Mouse (Mus musculus) heart, embryonic 16.5 days (tissue): ENCODE results near the gene Syce3. TPM values are rescaled to one million over a fixed set of nuclear protein-coding genes. Genes with fewer than 3 reads are reported as not detected.

Source experiments
- ATAC-seq: fragments of 200-750 bp; cut with Nextera tagmentation; replicated peaks from 2 replicates; pipeline ENCODE4 v1.8.0; 2017; ENCODE audit warnings: moderate number of reproducible peaks; ENCODE audit not compliant: insufficient read depth, low FRiP score; ENCODE audit errors: extremely low read depth
- H3K27ac ChIP-seq: fragments of 300-500 bp; sonication (generic); 2 replicates; pipeline ENCODE4 v1.5.1; 2014; ENCODE audit warnings: mild to moderate bottlenecking, low read length, control low read depth, moderate library complexity
- H3K27me3 ChIP-seq: fragments of 300-500 bp; sonication (generic); 2 replicates; pipeline ENCODE4 v1.6.1; 2014; ENCODE audit warnings: low read length, mixed read lengths; ENCODE audit not compliant: control insufficient read depth, insufficient read depth
- H3K36me3 ChIP-seq: fragments of 300-500 bp; sonication (generic); 2 replicates; pipeline ENCODE4 v1.6.1; 2014; ENCODE audit not compliant: control insufficient read depth, insufficient read depth
- H3K4me1 ChIP-seq: fragments of 300-500 bp; sonication (generic); 2 replicates; pipeline ENCODE4 v1.6.1; 2014; ENCODE audit warnings: low read length, mixed read lengths; ENCODE audit not compliant: control insufficient read depth, insufficient read depth
- H3K4me2 ChIP-seq: fragments of 300-500 bp; sonication (generic); 2 replicates; pipeline ENCODE4 v1.6.1; 2014; ENCODE audit warnings: low read depth, mild to moderate bottlenecking, control low read depth, low read length
- H3K4me3 ChIP-seq: fragments of 300-500 bp; sonication (generic); 2 replicates; pipeline ENCODE4 v1.5.1; 2014; ENCODE audit warnings: mild to moderate bottlenecking, control low read depth, low read length
- H3K9ac ChIP-seq: fragments of 300-500 bp; sonication (generic); 2 replicates; pipeline ENCODE4 v1.6.1; 2014; ENCODE audit warnings: low read length, control low read depth
- H3K9me3 ChIP-seq: fragments of 300-500 bp; sonication (generic); replicated peaks from 2 replicates; pipeline ENCODE4 v1.6.1; 2016; ENCODE audit warnings: low read length; ENCODE audit not compliant: control insufficient read depth
- WGBS: fragments of 180-500 bp; shearing (Covaris S2); extraction: QIAGEN DNeasy Blood & Tissue Kit; methylation state at CpG from one replicate; pipeline ENCODE4 v1.1.7; 2014; 5-methylcytosine and 5-hydroxymethylcytosine counted together
- polyA plus RNA-seq: library from polyadenylated mRNA; unstranded; fragments of >200 nt; fragmentation: Nextera tagmentation; extraction: Ambion mirVana; gene quantifications from 2 replicates; pipeline ENCODE4 v1.2.1, GENCODE M21; 2015

Syce3 gene
- polyA plus RNA-seq, 1 experiment from 2014 or later, result not detected

GRCm38 (mm10) chr15:89372068-89372467 is 38.2 kb downstream of the Syce3 start:
- H3K4me1 ChIP-seq, result peaks cover 13% of the 10 kb centered on the region
- no peak overlapping the region for H3K9ac ChIP-seq
- no peaks in the 10 kb centered on the region for H3K9me3 ChIP-seq
- H3K27me3 ChIP-seq, result peaks cover 11% of the 10 kb centered on the region
- 88% methylated on average over 13 of the region's 13 CpGs for WGBS
- no peak overlapping the region for H3K4me2 ChIP-seq
- no peak for ATAC-seq
- H3K4me3 ChIP-seq, result no peak overlapping the region
- no peak overlapping the region for H3K27ac ChIP-seq
- peaks cover 52% of the 10 kb centered on the region for H3K36me3 ChIP-seq

DNA sequence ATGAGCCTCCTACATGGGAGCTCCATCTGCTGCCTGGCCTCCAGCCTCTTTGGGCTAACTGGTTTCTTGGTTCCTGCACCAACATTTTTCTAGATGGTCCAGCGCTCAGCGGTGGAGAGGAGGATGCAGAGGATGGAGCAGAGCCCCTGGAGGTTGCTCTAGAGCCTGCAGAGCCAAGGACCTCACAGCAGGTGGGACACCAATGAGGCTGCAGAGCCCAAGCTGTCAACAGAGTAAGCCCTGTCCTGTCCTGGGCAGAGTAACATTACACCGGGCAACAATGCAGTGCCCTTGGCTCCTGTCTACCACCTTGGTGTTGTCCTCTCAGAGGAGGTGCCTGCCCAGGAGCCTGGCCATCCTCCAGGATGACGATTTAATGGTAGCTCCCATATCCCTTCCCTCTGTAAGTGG is 45.2 kb downstream of the Syce3 start:
- H3K36me3 ChIP-seq, result peaks cover 86% of the 10 kb centered on the region
- H3K27ac ChIP-seq, result no peak overlapping the region
- no peak overlapping the region for H3K4me2 ChIP-seq
- H3K9ac ChIP-seq, result no peak overlapping the region
- H3K27me3 ChIP-seq, result no peaks in the 10 kb centered on the region
- no peak for ATAC-seq
- 86% methylated on average over 4 of the region's 4 CpGs for WGBS
- no peak overlapping the region for H3K4me3 ChIP-seq
- no peaks in the 10 kb centered on the region for H3K4me1 ChIP-seq
- H3K9me3 ChIP-seq, result no peaks in the 10 kb centered on the region

GRCm38 (mm10) chr15:89363051-89363450 is 47.3 kb downstream of the Syce3 start:
- H3K27me3 ChIP-seq, result no peaks in the 10 kb centered on the region
- H3K4me1 ChIP-seq, result peaks cover 5% of the 10 kb centered on the region
- no peaks in the 10 kb centered on the region for H3K9me3 ChIP-seq
- no peak overlapping the region for H3K27ac ChIP-seq
- H3K4me3 ChIP-seq, result no peak overlapping the region
- no peak for ATAC-seq
- no peak overlapping the region for H3K4me2 ChIP-seq
- H3K9ac ChIP-seq, result no peak overlapping the region
- H3K36me3 ChIP-seq, result peaks cover 69% of the 10 kb centered on the region
- 75% methylated on average over 7 of the region's 7 CpGs for WGBS

- Histone ChIP-seq H3K9me3 (no peaks in the 10 kb centered on the region), H3K4me3 (no peak overlapping the region), H3K27me3 (no peaks in the 10 kb centered on the region), H3K27ac (no peak overlapping the region), H3K36me3 (peaks cover 30% of the 10 kb centered on the region), H3K9ac (no peak overlapping the region), H3K4me2 (no peak overlapping the region), H3K4me1 (peaks cover 28% of the 10 kb centered on the region)
- ATAC-seq, result no peak
- WGBS, result 67% methylated on average over 3 of the region's 3 CpGs
These were observed 51.5 kb downstream of the Syce3 start for GRCm38 (mm10) chr15:89358784-89359183.

DNA sequence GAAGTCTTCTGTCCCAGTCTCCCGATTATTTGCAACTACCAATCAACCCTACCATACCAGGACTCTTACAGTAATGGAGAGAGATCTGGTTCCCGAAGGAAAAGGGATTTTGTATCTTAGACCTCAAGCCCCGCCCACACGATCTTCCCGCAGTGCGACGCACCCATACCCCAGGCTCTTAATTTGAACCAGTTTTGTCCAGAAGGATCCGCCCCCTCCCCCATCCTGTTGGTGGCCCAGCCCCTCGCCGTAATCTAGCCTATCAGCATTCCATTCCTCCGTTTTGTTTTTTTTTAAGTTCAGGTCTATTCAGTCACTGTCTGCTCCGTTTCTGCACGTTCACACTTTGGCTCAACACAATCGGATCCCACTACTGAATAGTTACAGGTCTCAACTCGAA is 53.9 kb downstream of the Syce3 start:
- Histone ChIP-seq H3K4me3 (peak overlapping the region; percentile 94), H3K4me1 (peaks cover 28% of the 10 kb centered on the region), H3K4me2 (peak overlapping the region; percentile 87), H3K9me3 (no peaks in the 10 kb centered on the region), H3K9ac (peak overlapping the region; percentile 96), H3K36me3 (peaks cover 33% of the 10 kb centered on the region), H3K27ac (peak overlapping the region; percentile 87), H3K27me3 (no peaks in the 10 kb centered on the region)
- ATAC-seq, result peak; percentile 44; the same call in 1 of the 2 replicates
- under 1% methylated on average over 15 of the region's 15 CpGs for WGBS

DNA sequence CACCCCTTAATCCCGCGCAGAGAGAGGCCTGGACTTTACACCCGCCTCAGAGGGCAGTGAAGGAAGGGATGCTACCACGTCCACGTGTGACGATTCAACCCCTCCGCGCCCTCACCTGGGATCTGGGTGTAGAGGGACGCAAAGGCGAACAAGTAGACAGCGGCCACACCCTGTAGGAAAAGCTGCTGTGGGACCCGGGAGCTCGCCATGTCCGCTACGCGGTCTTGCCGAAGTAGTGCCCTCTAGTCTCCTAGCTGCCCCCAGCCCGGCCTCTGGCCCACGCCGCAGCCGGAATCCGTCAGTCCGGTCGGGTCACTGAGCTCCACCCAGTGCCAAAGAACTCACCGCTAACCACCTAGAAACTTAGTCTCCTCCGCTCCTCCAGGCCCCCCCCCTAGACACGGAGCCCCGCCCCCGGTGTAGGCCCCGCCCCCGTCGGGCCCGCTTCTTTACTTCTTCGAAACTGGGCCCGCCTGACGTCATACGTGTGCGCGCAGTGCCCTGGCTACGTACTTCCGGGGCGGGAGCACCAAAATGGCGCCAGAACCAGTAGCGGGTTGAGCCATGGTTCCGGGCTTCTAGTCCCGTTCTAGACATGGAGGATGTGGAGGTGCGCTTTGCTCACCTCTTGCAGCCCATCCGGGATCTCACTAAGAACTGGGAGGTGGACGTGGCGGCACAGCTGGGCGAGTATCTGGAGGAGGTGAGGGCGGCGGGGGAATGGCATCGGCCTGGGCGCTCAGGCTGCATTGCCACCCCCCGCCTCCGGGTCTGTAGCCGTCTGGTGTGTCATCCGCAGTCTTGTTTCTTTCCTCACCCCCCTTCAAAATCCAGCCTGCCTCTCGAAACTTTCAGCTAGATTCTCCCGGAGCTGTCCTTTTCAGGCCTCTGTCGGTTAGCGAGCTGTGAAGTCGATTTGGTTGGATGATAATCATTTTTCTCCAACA is 54.8 kb downstream of the Syce3 start, which contains the start of the genes Lmf2 and Ncaph2:
Gene Lmf2 (minus strand): TSS at position 419 of the 947 bp plus-strand sequence.
Gene Ncaph2 (plus strand): TSS at position 479 of the 947 bp plus-strand sequence.
- peaks cover 28% of the 10 kb centered on the region for H3K4me1 ChIP-seq
- peak within 1 kb of the TSS; percentile 92 for H3K4me2 ChIP-seq
- peak within 1 kb of the TSS; percentile 87 for H3K27ac ChIP-seq
- WGBS, result under 1% methylated on average over 64 of the region's 64 CpGs
- peak; percentile 91 for ATAC-seq
- peaks cover 34% of the 10 kb centered on the region for H3K36me3 ChIP-seq
- peak within 1 kb of the TSS; percentile 96 for H3K9ac ChIP-seq
- peak within 1 kb of the TSS; percentile 94 for H3K4me3 ChIP-seq
- H3K27me3 ChIP-seq, result no peaks in the 10 kb centered on the region
- no peaks in the 10 kb centered on the region for H3K9me3 ChIP-seq

DNA sequence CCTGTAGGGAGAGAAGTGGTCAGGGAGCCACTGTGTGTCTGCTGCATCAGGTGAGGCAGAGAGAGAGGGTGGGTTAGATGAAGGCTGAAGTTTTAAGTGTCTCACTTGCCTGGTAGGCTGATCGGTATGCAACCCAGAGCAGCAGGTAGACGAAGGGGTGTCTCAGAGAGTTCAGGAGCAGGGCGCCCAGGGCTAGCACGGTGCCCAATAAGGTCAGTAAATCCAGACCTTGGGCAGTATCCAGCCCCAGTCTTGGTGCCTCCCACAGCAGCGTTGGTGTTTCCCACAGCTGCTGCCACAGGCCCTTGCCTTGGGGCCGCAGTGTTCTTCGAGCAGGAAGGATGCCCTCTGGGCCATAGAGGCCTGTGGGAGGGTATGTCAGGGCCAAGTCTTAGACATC is 55.8 kb downstream of the Syce3 start:
- ATAC-seq, result no peak
- Histone ChIP-seq H3K36me3 (peaks cover 35% of the 10 kb centered on the region), H3K4me1 (peaks cover 28% of the 10 kb centered on the region), H3K9ac (peak overlapping the region; percentile 96), H3K4me3 (peak overlapping the region; percentile 94), H3K27ac (no peak overlapping the region), H3K9me3 (no peaks in the 10 kb centered on the region), H3K27me3 (no peaks in the 10 kb centered on the region), H3K4me2 (peak overlapping the region; percentile 92)
- 73% methylated on average over 7 of the region's 7 CpGs for WGBS

DNA sequence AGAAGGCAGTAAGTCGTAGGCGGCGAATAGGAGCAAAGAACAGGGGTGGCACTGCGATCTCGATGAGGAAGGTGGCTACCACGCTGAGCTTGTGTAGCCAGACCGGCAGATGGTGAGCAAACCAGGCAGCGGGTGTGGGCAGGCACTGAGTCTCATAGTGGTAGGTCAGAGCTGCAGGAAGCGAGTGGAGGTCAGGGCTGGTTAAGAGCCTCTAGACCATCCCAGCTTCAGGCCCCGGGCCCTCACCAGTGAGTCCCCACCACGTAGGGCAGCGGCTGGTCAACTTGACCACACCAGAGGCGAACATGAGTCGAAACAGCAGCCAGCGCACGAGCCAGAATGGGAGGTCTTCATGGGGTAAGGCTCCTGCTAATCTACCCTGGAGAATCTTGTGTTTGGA is 56.5 kb downstream of the Syce3 start:
- Histone ChIP-seq H3K36me3 (peaks cover 35% of the 10 kb centered on the region), H3K27ac (no peak overlapping the region), H3K4me3 (no peak overlapping the region), H3K9me3 (no peaks in the 10 kb centered on the region), H3K9ac (no peak overlapping the region; the same call in 1 of the 2 replicates), H3K4me1 (peaks cover 27% of the 10 kb centered on the region), H3K27me3 (no peaks in the 10 kb centered on the region), H3K4me2 (no peak overlapping the region; the same call in 1 of the 2 replicates)
- ATAC-seq, result no peak
- WGBS, result 92% methylated on average over 16 of the region's 16 CpGs

DNA sequence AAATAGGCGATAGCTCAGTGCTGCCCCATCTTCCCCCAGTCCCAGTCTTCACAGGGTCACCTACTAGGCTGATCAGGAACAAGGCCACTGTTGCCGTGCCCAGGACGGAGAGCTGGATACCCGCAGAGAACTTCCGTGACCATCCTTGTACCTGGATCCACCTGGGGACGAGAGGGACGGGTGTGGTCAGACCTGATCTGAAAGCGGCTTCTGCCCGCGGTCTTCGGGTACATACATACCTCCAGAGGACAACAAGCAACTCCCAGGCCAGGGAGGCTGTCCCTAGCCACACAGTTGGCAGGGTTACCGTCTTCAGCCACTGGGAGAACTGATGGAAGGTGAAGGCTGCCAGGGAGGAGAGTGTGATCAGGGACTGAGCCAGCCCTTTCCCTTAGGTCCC is 57.5 kb downstream of the Syce3 start:
- H3K9me3 ChIP-seq, result no peaks in the 10 kb centered on the region
- no peak overlapping the region for H3K9ac ChIP-seq
- WGBS, result 93% methylated on average over 12 of the region's 12 CpGs
- peaks cover 22% of the 10 kb centered on the region for H3K4me1 ChIP-seq
- ATAC-seq, result no peak
- no peak overlapping the region for H3K27ac ChIP-seq
- H3K4me2 ChIP-seq, result no peak overlapping the region
- H3K4me3 ChIP-seq, result no peak overlapping the region
- peaks cover 33% of the 10 kb centered on the region for H3K36me3 ChIP-seq
- no peaks in the 10 kb centered on the region for H3K27me3 ChIP-seq
